17 mouse cellular contexts compared by ENCODE assay signal in the genomic region with DNA sequence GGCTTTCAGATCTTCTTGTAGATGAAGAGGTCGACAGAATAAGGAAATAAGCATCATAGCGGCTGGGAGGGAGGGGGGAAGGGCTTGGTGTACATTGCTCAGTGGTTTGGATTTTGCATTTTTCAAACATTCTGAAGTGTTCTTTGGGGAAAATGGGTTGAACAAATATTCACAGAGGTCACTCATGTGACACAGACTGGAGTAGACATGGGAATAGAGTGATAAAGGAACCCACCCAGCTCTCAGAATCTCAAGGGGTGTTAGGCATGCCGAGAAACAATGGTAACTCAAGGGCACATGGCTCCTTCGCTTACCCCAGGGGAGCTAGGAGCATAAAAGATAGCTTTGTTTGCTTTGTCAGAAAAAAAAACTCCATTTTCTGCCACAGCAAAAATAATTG.
"Had no signal": no experiment of that assay in that cellular context is flagged by ENCODE, and none has a peak within 500 bp of the region (broad histone marks: within the 10 kb centered on the region; RNA-seq: fewer than 3 reads in every experiment).

No protein-coding gene starts in this region.

- H3K27me3 ChIP-seq: liver, embryonic 13.5 days; liver, embryonic 15.5 days; megakaryocyte, embryonic 14.5 days; midbrain, embryonic 13.5 days; neural tube, embryonic 12.5 days; stomach, embryonic 15.5 days had no signal

- H3K36me3 ChIP-seq: liver, embryonic 13.5 days; liver, embryonic 15.5 days; midbrain, embryonic 13.5 days; neural tube, embryonic 12.5 days; stomach, embryonic 15.5 days had no signal

- H3K4me2 ChIP-seq: liver, embryonic 11.5 days; liver, embryonic 13.5 days; liver, embryonic 15.5 days; midbrain, embryonic 11.5 days; midbrain, embryonic 13.5 days; neural tube, embryonic 12.5 days; stomach, embryonic 15.5 days had no signal

- H3K4me3 ChIP-seq: liver, embryonic 13.5 days; liver, embryonic 15.5 days; megakaryocyte, embryonic 14.5 days; midbrain, embryonic 13.5 days; neural tube, embryonic 12.5 days; stomach, embryonic 15.5 days had no signal

- DNase-seq: liver; liver, embryonic 13.5 days; liver, postnatal 0 days; right cerebral cortex, postnatal 14 days; thymus, adult 2 months; thymus, postnatal 25 days; thymus, postnatal 4 days had no signal

- H3K9me3 ChIP-seq: liver, embryonic 13.5 days; liver, embryonic 15.5 days; megakaryocyte, embryonic 14.5 days; midbrain, embryonic 13.5 days; neural tube, embryonic 12.5 days; stomach, embryonic 15.5 days had no signal

- ATAC-seq: liver, postnatal 0 days; midbrain, embryonic 13.5 days; midbrain, embryonic 16.5 days had no signal

- H3K4me1 ChIP-seq: liver, embryonic 13.5 days; liver, embryonic 15.5 days; megakaryocyte, embryonic 14.5 days; neural tube, embryonic 12.5 days; stomach, embryonic 15.5 days had no signal

- H3K9ac ChIP-seq: liver, embryonic 13.5 days; liver, embryonic 15.5 days; liver, postnatal 0 days; midbrain, embryonic 13.5 days; neural tube, embryonic 12.5 days; stomach, embryonic 15.5 days had no signal

- H3K27ac ChIP-seq: liver, embryonic 13.5 days; liver, embryonic 15.5 days; macrophage; midbrain, embryonic 13.5 days; neural tube, embryonic 12.5 days; stomach, embryonic 15.5 days; stomach, postnatal 0 days had no signal
